12 mouse cellular contexts compared by ENCODE assay signal in genomic region chr14:103471074-103471778, GRCm38 (mm10). TPM values are rescaled to one million over a fixed set of nuclear protein-coding genes. Genes with fewer than 3 reads are reported as not detected.
DNase-seq lines count a peak whose midpoint lies in the region; ATAC-seq and TF ChIP-seq lines count a peak whose summit lies in the region.
"Had no signal": no experiment of that assay in that cellular context is flagged by ENCODE, and none has a peak within 500 bp of the region (broad histone marks: within the 10 kb centered on the region; RNA-seq: fewer than 3 reads in every experiment).

No protein-coding gene starts in this region.

- H3K27ac ChIP-seq in heart, adult 2 months = peak overlapping the region; percentile 64
- no peak overlapping the region for H3K27ac ChIP-seq in lung, embryonic 14.5 days (ENCODE audit: low read depth)
- H3K27ac ChIP-seq in ES-E14 (ENCODE audit: insufficient read depth, low read depth, low read length, poor library complexity, severe bottlenecking) = no peak overlapping the region
- H3K27ac ChIP-seq in heart, embryonic 14.5 days (replicated peaks in 1 of 2; ENCODE audit: control insufficient read depth in 1 of 2, insufficient read depth in 1 of 2, low read depth in 2 of 2, low read length in 2 of 2) = peak overlapping the region; percentile 48 to 52; a peak in 2 of 4 replicates
- H3K27ac ChIP-seq in kidney, adult 2 months (ENCODE audit: insufficient read depth, low read depth, low read length) = no peak overlapping the region
- H3K27ac ChIP-seq: intestine, embryonic 15.5 days had no signal

- no peak overlapping the region for H3K9ac ChIP-seq in heart, adult 2 months (ENCODE audit: low read depth, low read length)
- no peak overlapping the region for H3K9ac ChIP-seq in lung, embryonic 14.5 days
- H3K9ac ChIP-seq in ES-E14 (ENCODE audit: insufficient read depth, low read depth, low read length, poor library complexity, severe bottlenecking) = no peak overlapping the region
- H3K9ac ChIP-seq in heart, embryonic 14.5 days (ENCODE audit: low read length) = no peak overlapping the region
- H3K9ac ChIP-seq: intestine, embryonic 15.5 days had no signal

- no peak for TF ChIP-seq POLR2A in heart, adult 2 months (IDR thresholded peaks at IDR 0.05; ENCODE audit: insufficient read depth, low read depth, low read length)
- no peak for TF ChIP-seq POLR2A in kidney, adult 2 months (IDR thresholded peaks at IDR 0.05; ENCODE audit: low read depth, low read length)

- H3K4me3 ChIP-seq in heart, adult 2 months = no peak overlapping the region
- H3K4me3 ChIP-seq in lung, embryonic 14.5 days (ENCODE audit: low read depth, low read length) = no peak overlapping the region
- no peak overlapping the region for H3K4me3 ChIP-seq in ES-E14 (ENCODE audit: insufficient read depth in 1 of 2, low read depth in 1 of 2, low read length in 2 of 2, poor library complexity in 1 of 2, severe bottlenecking in 1 of 2)
- no peak overlapping the region for H3K4me3 ChIP-seq in heart, embryonic 14.5 days (ENCODE audit: control insufficient read depth in 1 of 2, insufficient read depth in 1 of 2, low read depth in 1 of 2, low read length in 2 of 2)
- no peak overlapping the region for H3K4me3 ChIP-seq in kidney, adult 2 months (ENCODE audit: insufficient read depth, low read depth, low read length)
- H3K4me3 ChIP-seq: intestine, embryonic 15.5 days had no signal

- no peaks in the 10 kb centered on the region for H3K9me3 ChIP-seq in lung, embryonic 14.5 days (ENCODE audit: low read depth, low read length)
- H3K9me3 ChIP-seq in ES-E14 (ENCODE audit: control insufficient read depth, insufficient read depth, low read depth, low read length) = no peaks in the 10 kb centered on the region
- no peaks in the 10 kb centered on the region for H3K9me3 ChIP-seq in heart, embryonic 14.5 days (ENCODE audit: control insufficient read depth, low read length)
- H3K9me3 ChIP-seq: intestine, embryonic 15.5 days had no signal

- no peaks in the 10 kb centered on the region for H3K79me2 ChIP-seq in heart, adult 2 months (replicated peaks; ENCODE audit: control insufficient read depth, insufficient read depth, low read length)

- peak; percentile 29; the same call in 1 of the 2 replicates for ATAC-seq in lung, embryonic 14.5 days (ENCODE audit: insufficient read depth)
- 0 out of 2 replicates have a peak, but pooled peaks have one; percentile 22 for ATAC-seq in heart, embryonic 14.5 days (ENCODE audit: insufficient number of reproducible peaks, insufficient read depth, low FRiP score, low read depth)
- ATAC-seq: CD4-positive, CD25-positive, alpha-beta regulatory T cell, adult 4 months; intestine, embryonic 15.5 days; lung, postnatal 0 days had no signal

- no peak for DNase-seq in heart, adult 2 months
- no peak for DNase-seq in heart, postnatal 14 days
- DNase-seq in lung, embryonic 14.5 days = no peak
- no peak for DNase-seq in lung, postnatal 10 days
- DNase-seq in ES-E14 (ENCODE audit: low read depth, low spot score) = peak; percentile 29
- no peak for DNase-seq in kidney, adult 2 months

- no peak for TF ChIP-seq CTCF in heart, adult 2 months (IDR thresholded peaks at IDR 0.05)
- no peak for TF ChIP-seq CTCF in lung, embryonic 14.5 days (IDR thresholded peaks at IDR 0.05; ENCODE audit: low read depth)
- no peak for TF ChIP-seq CTCF in kidney, adult 2 months (conservative IDR thresholded peaks at IDR 0.05; ENCODE audit: insufficient read depth, insufficient read length, low read depth, low read length)

- no peak overlapping the region for H3K4me2 ChIP-seq in lung, embryonic 14.5 days
- peak overlapping the region; percentile 37; the same call in 1 of the 2 replicates for H3K4me2 ChIP-seq in heart, embryonic 14.5 days (ENCODE audit: low read length)
- H3K4me2 ChIP-seq: intestine, embryonic 15.5 days had no signal

- TF ChIP-seq EP300 in heart, adult 2 months (IDR thresholded peaks at IDR 0.05; ENCODE audit: insufficient read depth, low read depth, low read length) = no peak

- no peaks in the 10 kb centered on the region; the same call in 1 of the 2 replicates for H3K36me3 ChIP-seq in heart, adult 2 months (ENCODE audit: control insufficient read depth, insufficient read depth, low read length)
- H3K36me3 ChIP-seq in lung, embryonic 14.5 days (ENCODE audit: insufficient read depth) = no peaks in the 10 kb centered on the region
- no peaks in the 10 kb centered on the region for H3K36me3 ChIP-seq in ES-E14 (ENCODE audit: control insufficient read depth, insufficient read depth, low read length, poor library complexity, severe bottlenecking)
- no peaks in the 10 kb centered on the region for H3K36me3 ChIP-seq in heart, embryonic 14.5 days (ENCODE audit: control insufficient read depth, insufficient read depth, low read length)
- no peaks in the 10 kb centered on the region for H3K36me3 ChIP-seq in kidney, adult 2 months (ENCODE audit: control insufficient read depth, insufficient read depth, low read length)
- H3K36me3 ChIP-seq: intestine, embryonic 15.5 days had no signal

- H3K4me1 ChIP-seq in heart, adult 2 months (ENCODE audit: control insufficient read depth, insufficient read depth, low read length) = peaks cover 2% of the 10 kb centered on the region
- no peaks in the 10 kb centered on the region for H3K4me1 ChIP-seq in lung, embryonic 14.5 days (ENCODE audit: insufficient read depth)
- peaks cover 3 to 4% of the 10 kb centered on the region in 2 experiments; a peak in 2 of 4 replicates for H3K4me1 ChIP-seq in ES-E14 (ENCODE audit: control insufficient read depth in 2 of 2, insufficient read depth in 2 of 2, low read length in 2 of 2, poor library complexity in 1 of 2)
- peaks cover 6 to 17% of the 10 kb centered on the region in 2 experiments for H3K4me1 ChIP-seq in heart, embryonic 14.5 days (ENCODE audit: control insufficient read depth in 2 of 2, insufficient read depth in 2 of 2, low read length in 2 of 2)
- no peaks in the 10 kb centered on the region for H3K4me1 ChIP-seq in kidney, adult 2 months (ENCODE audit: control insufficient read depth, insufficient read depth, low read length)
- H3K4me1 ChIP-seq: intestine, embryonic 15.5 days had no signal

- H3K27me3 ChIP-seq in heart, adult 2 months (ENCODE audit: control insufficient read depth, insufficient read depth, low read length) = no peaks in the 10 kb centered on the region
- H3K27me3 ChIP-seq in lung, embryonic 14.5 days (ENCODE audit: insufficient read depth, low read length) = no peaks in the 10 kb centered on the region
- no peaks in the 10 kb centered on the region for H3K27me3 ChIP-seq in heart, embryonic 14.5 days (ENCODE audit: control insufficient read depth, insufficient read depth, low read length)
- H3K27me3 ChIP-seq in kidney, adult 2 months (replicated peaks; ENCODE audit: control insufficient read depth, insufficient read depth, low read length) = no peaks in the 10 kb centered on the region
- H3K27me3 ChIP-seq: intestine, embryonic 15.5 days had no signal

- intact Hi-C loops in heart, adult 2 months (cut with DNase I) = loop anchor here (5.0 to 10.0 kb wide), 3 partner anchors 124 to 404 kb away; partner anchors contain the start of gene Mycbp2
- intact Hi-C loops in heart, postnatal 14 days (cut with DNase I) = loop anchor here (5.0 to 10.0 kb wide), 3 partner anchors 216 to 399 kb away; partner anchors contain the start of gene Cln5

- in situ Hi-C loops in ES-E14 (cut with MboI; ENCODE audit: low sequenced_read_pairs in 2 of 2, unreplicated experiment in 2 of 2) = no loop called here

- 28% methylated on average over 3 of the region's 3 CpGs for WGBS in heart, adult 2 months
- WGBS in lung, embryonic 14.5 days = 23% methylated on average over 3 of the region's 3 CpGs
- 16% methylated on average over 3 of the region's 3 CpGs for WGBS in heart, embryonic 14.5 days
- WGBS in kidney, adult 2 months = 49% methylated on average over 3 of the region's 3 CpGs

TF ChIP-seq in ES-E14, 5 proteins besides CTCF, POLR2A, EP300 and RAD21:
- TF ChIP-seq ZC3H11A (IDR thresholded peaks at IDR 0.05; ENCODE audit: borderline replicate concordance, low read depth, low read length) (no peak), ZNF384 (IDR thresholded peaks at IDR 0.05; ENCODE audit: low read depth, low read length) (no peak), HCFC1 (IDR thresholded peaks at IDR 0.05; ENCODE audit: borderline replicate concordance, insufficient read depth, low read length) (no peak), CHD2 (IDR thresholded peaks at IDR 0.05; ENCODE audit: low read depth, low read length) (no peak), MAFK (IDR thresholded peaks at IDR 0.05; ENCODE audit: insufficient read depth, low read depth, low read length) (no peak)

RNA-seq across cellular contexts. Expression of gene Scel, which starts 41.9 kb away (rescaled TPM):
- under 1 TPM; 0.11 to 0.42 TPM for total RNA-seq in heart, adult 2 months (2021)
- 0.12 and 0.21 TPM in 2 replicates for polyA plus RNA-seq in heart, adult 2 months (2012; rRNA removed)
- under 1 TPM; 0.32 to 0.41 TPM for total RNA-seq in heart, postnatal 14 days (2021)
- 1.7 and 1.9 TPM in 2 replicates for polyA plus RNA-seq in lung, embryonic 14.5 days (2014; fragmentation: Nextera tagmentation; extraction: Ambion mirVana)
- total RNA-seq in ES-E14 (2012; rRNA removed) = 0.49 and 0.95 TPM in 2 replicates
- 0.19 and 0.27 TPM in 2 replicates for polyA plus RNA-seq in heart, embryonic 14.5 days (2014; fragmentation: Nextera tagmentation; extraction: Ambion mirVana)
- 1.8 and 2.7 TPM in 2 replicates for polyA plus RNA-seq in kidney, adult 2 months (2012; rRNA removed)
- total RNA-seq: liver, adult 2 months had no signal
- polyA plus RNA-seq: large intestine, adult 2 months; liver, adult 2 months had no signal

Comparison
In these comparisons a context has a peak if more than half of its experiments do, and no peak if none do; other contexts are left out.
1. H3K27ac ChIP-seq: peak in heart, adult 2 months (single experiment) and heart, embryonic 14.5 days (2 of 2); none in lung, embryonic 14.5 days (single experiment), ES-E14 (single experiment) and kidney, adult 2 months (single experiment).